Mouse (Mus musculus) kidney, adult 8-10 months (tissue): ENCODE measurements around the gene Pitpnm2.
A peak's percentile ranks its signal among the peaks of the same experiment; 100 is the strongest.
"Not testable (repeated sequence)": the region's sequence is repeated elsewhere in the genome, so short reads cannot be mapped to it uniquely, and the experiment has no call there.

ENCODE experiments used
- DNase-seq, 2 experiments: peaks; one replicate each; pipeline ENCODE4 v3.0.0; 2022

Gene Pitpnm2

GRCm38 (mm10) chr5:124249614-124250591, at the start of gene Pitpnm2:
Pitpnm2 (minus strand) TSS chr5:124249760.
- no peak for DNase-seq

GRCm38 (mm10) chr5:124299307-124299706, 49.7 kb upstream of the Pitpnm2 start:
- not testable (repeated sequence) for DNase-seq

GRCm38 (mm10) chr5:124296475-124296874, 46.9 kb upstream of the Pitpnm2 start:
- no peak for DNase-seq

- no peak for DNase-seq
These were observed 44.4 kb upstream of the Pitpnm2 start for GRCm38 (mm10) chr5:124293967-124294366.

GRCm38 (mm10) chr5:124290216-124290615, 40.7 kb upstream of the Pitpnm2 start:
- DNase-seq = no peak

GRCm38 (mm10) chr5:124287616-124288247, 38.2 kb upstream of the Pitpnm2 start:
- DNase-seq = no peak

GRCm38 (mm10) chr5:124284330-124284729, 34.8 kb upstream of the Pitpnm2 start:
- peak in 1 of 2 experiments; percentile 16 for DNase-seq

GRCm38 (mm10) chr5:124282854-124283253, 33.3 kb upstream of the Pitpnm2 start:
- no peak for DNase-seq

GRCm38 (mm10) chr5:124270226-124270625, 20.7 kb upstream of the Pitpnm2 start:
- no peak for DNase-seq

- no peak for DNase-seq
These were observed 20.1 kb upstream of the Pitpnm2 start for GRCm38 (mm10) chr5:124269661-124270060.

- DNase-seq = no peak
These were observed 18.1 kb upstream of the Pitpnm2 start for GRCm38 (mm10) chr5:124267652-124268051.

GRCm38 (mm10) chr5:124266821-124267220, 17.3 kb upstream of the Pitpnm2 start:
- no peak for DNase-seq

- no peak for DNase-seq
These were observed 13.7 kb upstream of the Pitpnm2 start for GRCm38 (mm10) chr5:124263246-124263645.

GRCm38 (mm10) chr5:124262090-124262489, 12.5 kb upstream of the Pitpnm2 start:
- no peak for DNase-seq

- no peak for DNase-seq
These were observed 9.6 kb upstream of the Pitpnm2 start for GRCm38 (mm10) chr5:124259133-124259532.

GRCm38 (mm10) chr5:124258026-124258425, 8.5 kb upstream of the Pitpnm2 start:
- DNase-seq = no peak

GRCm38 (mm10) chr5:124255141-124255540, 5.6 kb upstream of the Pitpnm2 start:
- no peak for DNase-seq

- DNase-seq = no peak
These were observed 4.0 kb upstream of the Pitpnm2 start for GRCm38 (mm10) chr5:124253555-124253954.

GRCm38 (mm10) chr5:124252580-124253320, 3.2 kb upstream of the Pitpnm2 start:
- no peak for DNase-seq

GRCm38 (mm10) chr5:124251070-124251469, 1.5 kb upstream of the Pitpnm2 start:
- no peak for DNase-seq

GRCm38 (mm10) chr5:124248845-124249613, 531 bp downstream of the Pitpnm2 start:
- peak in 1 of 2 experiments; percentile 49 for DNase-seq

GRCm38 (mm10) chr5:124247986-124248626, 1.5 kb downstream of the Pitpnm2 start:
- DNase-seq = peak in 1 of 2 experiments; percentile 33
